Mouse (Mus musculus): ENCODE data around the gene Trp53bp2.

GRCm38 (mm10) chr1:182461813-182462212, 52.8 kb downstream of the Trp53bp2 start:
- no peak for TF ChIP-seq POLR2A (IDR thresholded peaks at IDR 0.05; ENCODE audit: control insufficient read depth, extremely low read depth, insufficient read depth, low read length, poor library complexity)
- no peak for TF ChIP-seq CTCF (IDR thresholded peaks at IDR 0.05; ENCODE audit: borderline replicate concordance, control insufficient read depth, extremely low read depth, insufficient read depth, low read length, poor library complexity)

All from thymus, adult 2 months (tissue).